ENCODE assay signal across 13 mouse cellular contexts in genomic region chr5:135966866-135967265, GRCm38 (mm10). TPM values are rescaled to one million over a fixed set of nuclear protein-coding genes. Genes with fewer than 3 reads are reported as not detected.
DNase-seq lines count a peak whose midpoint lies in the region; ATAC-seq and TF ChIP-seq lines count a peak whose summit lies in the region.
"Had no signal": no experiment of that assay in that cellular context is flagged by ENCODE, and none has a peak within 500 bp of the region (broad histone marks: within the 10 kb centered on the region; RNA-seq: fewer than 3 reads in every experiment).

No protein-coding gene starts in this region.

- H3K9ac ChIP-seq in heart, postnatal 0 days (replicated peaks; ENCODE audit: low read depth, low read length), result no peak overlapping the region
- H3K9ac ChIP-seq in heart, embryonic 12.5 days, result no peak overlapping the region
- H3K9ac ChIP-seq in lung, postnatal 0 days (replicated peaks; ENCODE audit: low read depth), result no peak overlapping the region
- H3K9ac ChIP-seq: liver, embryonic 15.5 days had no signal

- no peak for DNase-seq in heart, postnatal 0 days (ENCODE audit: low spot score)
- no peak for DNase-seq in lung, postnatal 0 days (ENCODE audit: low spot score)
- no peak for DNase-seq in lung, postnatal 4 days
- peak; percentile 71 for DNase-seq in ES-CJ7 (ENCODE audit: low read depth, low spot score)
- peak; percentile 69 for DNase-seq in naive thymus-derived CD4-positive, alpha-beta T cell, adult 2 months (ENCODE audit: low read depth)
- no peak for DNase-seq in right cerebral cortex, postnatal 4 days

- TF ChIP-seq CTCF in heart, postnatal 0 days (IDR thresholded peaks at IDR 0.05; ENCODE audit: low read depth), result peak; percentile 21; the same call in 1 of the 2 replicates
- peak; percentile 53 for TF ChIP-seq CTCF in lung, postnatal 0 days (IDR thresholded peaks at IDR 0.05)

- WGBS in heart, postnatal 0 days, result 57% methylated on average over 9 of the region's 9 CpGs
- 60% methylated on average over 9 of the region's 9 CpGs for WGBS in heart, embryonic 12.5 days
- 60% methylated on average over 9 of the region's 9 CpGs for WGBS in lung, postnatal 0 days

- TF ChIP-seq EP300 in heart, postnatal 0 days (IDR thresholded peaks at IDR 0.05; ENCODE audit: low read depth), result no peak
- TF ChIP-seq EP300 in lung, postnatal 0 days (IDR thresholded peaks at IDR 0.05), result no peak

- H3K36me3 ChIP-seq in heart, postnatal 0 days (replicated peaks; ENCODE audit: control insufficient read depth, insufficient read depth, low read length), result no peaks in the 10 kb centered on the region
- H3K36me3 ChIP-seq in heart, embryonic 12.5 days, result no peaks in the 10 kb centered on the region
- no peaks in the 10 kb centered on the region for H3K36me3 ChIP-seq in lung, postnatal 0 days (ENCODE audit: insufficient read depth, low read length)
- H3K36me3 ChIP-seq: liver, embryonic 15.5 days had no signal

- ATAC-seq in heart, postnatal 0 days (ENCODE audit: insufficient read depth, low read depth), result no peak
- no peak for ATAC-seq in heart, embryonic 12.5 days (ENCODE audit: insufficient number of reproducible peaks, low FRiP score)
- ATAC-seq in lung, postnatal 0 days, result no peak
- ATAC-seq in erythroid progenitor cell, adult 5-6 weeks (replicated peaks; ENCODE audit: low FRiP score, poor library complexity, severe bottlenecking), result no peak

- H3K27me3 ChIP-seq in heart, postnatal 0 days (ENCODE audit: control insufficient read depth, insufficient read depth, low read length), result no peaks in the 10 kb centered on the region
- H3K27me3 ChIP-seq in heart, embryonic 12.5 days (replicated peaks), result peaks cover 3% of the 10 kb centered on the region
- no peaks in the 10 kb centered on the region for H3K27me3 ChIP-seq in lung, postnatal 0 days (replicated peaks; ENCODE audit: insufficient read depth, low read length)

- H3K9me3 ChIP-seq in heart, postnatal 0 days (replicated peaks; ENCODE audit: control insufficient read depth, low read length), result no peaks in the 10 kb centered on the region
- H3K9me3 ChIP-seq in heart, embryonic 12.5 days (replicated peaks), result no peaks in the 10 kb centered on the region
- H3K9me3 ChIP-seq in lung, postnatal 0 days (ENCODE audit: low read length), result no peaks in the 10 kb centered on the region
- H3K9me3 ChIP-seq: liver, embryonic 15.5 days had no signal

- H3K4me2 ChIP-seq in heart, postnatal 0 days (ENCODE audit: low read depth, low read length), result no peak overlapping the region
- no peak overlapping the region for H3K4me2 ChIP-seq in heart, embryonic 12.5 days
- no peak overlapping the region for H3K4me2 ChIP-seq in lung, postnatal 0 days (replicated peaks; ENCODE audit: low read depth, low read length)
- H3K4me2 ChIP-seq: liver, embryonic 15.5 days had no signal

- peaks cover 16% of the 10 kb centered on the region for H3K4me1 ChIP-seq in heart, postnatal 0 days (ENCODE audit: control insufficient read depth, insufficient read depth)
- H3K4me1 ChIP-seq in heart, embryonic 12.5 days (replicated peaks), result peaks cover 12% of the 10 kb centered on the region
- H3K4me1 ChIP-seq in lung, postnatal 0 days (ENCODE audit: insufficient read depth, low read depth, low read length), result peaks cover 3% of the 10 kb centered on the region

- H3K4me3 ChIP-seq in heart, postnatal 0 days (ENCODE audit: low read depth, low read length), result no peak overlapping the region
- no peak overlapping the region for H3K4me3 ChIP-seq in heart, embryonic 12.5 days
- H3K4me3 ChIP-seq in lung, postnatal 0 days (ENCODE audit: low read depth, low read length), result no peak overlapping the region
- H3K4me3 ChIP-seq: liver, embryonic 15.5 days had no signal

- H3K27ac ChIP-seq in heart, postnatal 0 days (ENCODE audit: low read depth), result no peak overlapping the region
- no peak overlapping the region for H3K27ac ChIP-seq in heart, embryonic 12.5 days (ENCODE audit: poor library complexity, severe bottlenecking)
- no peak overlapping the region for H3K27ac ChIP-seq in lung, postnatal 0 days (ENCODE audit: low read length)
- H3K27ac ChIP-seq: liver, embryonic 15.5 days had no signal

RNA-seq across cellular contexts. Expression of gene Ssc4d, which starts 7.5 kb away (rescaled TPM):
- 1.3 and 3.6 TPM in 2 replicates for total RNA-seq in heart, postnatal 0 days (2014; rRNA removed; ENCODE audit: low replicate concordance)
- 0.55 and 0.56 TPM in 2 replicates for polyA plus RNA-seq in heart, postnatal 0 days (2015; fragmentation: Nextera tagmentation; extraction: Ambion mirVana)
- polyA plus RNA-seq in heart, embryonic 12.5 days (2016; fragmentation: Nextera tagmentation; extraction: Ambion mirVana), result 0.70 and 1.6 TPM in 2 replicates
- 1.8 and 2.5 TPM in 2 replicates for polyA plus RNA-seq in lung, postnatal 0 days (2015; fragmentation: Nextera tagmentation; extraction: Ambion mirVana)
- not detected in 2 replicates for total RNA-seq in erythroid progenitor cell, adult 5-6 weeks (2015; ENCODE audit: low replicate concordance)
- total RNA-seq in erythroid progenitor cell, adult 5-6 weeks (2017; ENCODE audit: low replicate concordance), result not detected in 2 replicates

RNA-seq across cellular contexts. Expression of gene Zp3, which starts 13.0 kb away (rescaled TPM):
- not detected in 2 replicates for total RNA-seq in heart, postnatal 0 days (2014; rRNA removed; ENCODE audit: low replicate concordance)
- 0.14 TPM in 1 of 2 replicates, not detected in the other for polyA plus RNA-seq in heart, postnatal 0 days (2015; fragmentation: Nextera tagmentation; extraction: Ambion mirVana)
- polyA plus RNA-seq in heart, embryonic 12.5 days (2016; fragmentation: Nextera tagmentation; extraction: Ambion mirVana), result 0.13 TPM in 1 of 2 replicates, not detected in the other
- 0.24 and 0.35 TPM in 2 replicates for polyA plus RNA-seq in lung, postnatal 0 days (2015; fragmentation: Nextera tagmentation; extraction: Ambion mirVana)
- not detected in 2 replicates for total RNA-seq in erythroid progenitor cell, adult 5-6 weeks (2015; ENCODE audit: low replicate concordance)
- total RNA-seq in erythroid progenitor cell, adult 5-6 weeks (2017; ENCODE audit: low replicate concordance), result not detected in 2 replicates
- total RNA-seq: gastrocnemius, adult 18-20 months; heart, postnatal 25 days had no signal
- polyA plus RNA-seq: large intestine, adult 2 months; liver, embryonic 15.5 days; stomach, embryonic 14.5 days had no signal

RNA-seq across cellular contexts. Expression of gene Dtx2, which starts 27.7 kb away (rescaled TPM):
- 27.4 and 28.6 TPM in 2 replicates for total RNA-seq in heart, postnatal 0 days (2014; rRNA removed; ENCODE audit: low replicate concordance)
- polyA plus RNA-seq in heart, postnatal 0 days (2015; fragmentation: Nextera tagmentation; extraction: Ambion mirVana), result 14.6 and 15.7 TPM in 2 replicates
- polyA plus RNA-seq in heart, embryonic 12.5 days (2016; fragmentation: Nextera tagmentation; extraction: Ambion mirVana), result 28.7 and 29.9 TPM in 2 replicates
- 18.9 and 21.6 TPM in 2 replicates for polyA plus RNA-seq in lung, postnatal 0 days (2015; fragmentation: Nextera tagmentation; extraction: Ambion mirVana)
- 1.8 and 3.8 TPM in 2 replicates for total RNA-seq in erythroid progenitor cell, adult 5-6 weeks (2015; ENCODE audit: low replicate concordance)
- 0.13 and 2.3 TPM in 2 replicates for total RNA-seq in erythroid progenitor cell, adult 5-6 weeks (2017; ENCODE audit: low replicate concordance)

RNA-seq across cellular contexts. Expression of gene Ywhag, which starts 32.5 kb away (rescaled TPM):
- total RNA-seq in heart, postnatal 0 days (2014; rRNA removed; ENCODE audit: low replicate concordance), result 47.3 and 67.2 TPM in 2 replicates
- polyA plus RNA-seq in heart, postnatal 0 days (2015; fragmentation: Nextera tagmentation; extraction: Ambion mirVana), result 137 and 149 TPM in 2 replicates
- 214 and 222 TPM in 2 replicates for polyA plus RNA-seq in heart, embryonic 12.5 days (2016; fragmentation: Nextera tagmentation; extraction: Ambion mirVana)
- polyA plus RNA-seq in lung, postnatal 0 days (2015; fragmentation: Nextera tagmentation; extraction: Ambion mirVana), result 75.5 and 87.5 TPM in 2 replicates
- 30.3 and 35.2 TPM in 2 replicates for total RNA-seq in erythroid progenitor cell, adult 5-6 weeks (2015; ENCODE audit: low replicate concordance)
- total RNA-seq in erythroid progenitor cell, adult 5-6 weeks (2017; ENCODE audit: low replicate concordance), result 11.6 and 12.2 TPM in 2 replicates

Comparison
In these comparisons a context has a peak if more than half of its experiments do, and no peak if none do; other contexts are left out.
1. DNase-seq: peak in ES-CJ7 (single experiment) and naive thymus-derived CD4-positive, alpha-beta T cell, adult 2 months (single experiment); none in heart, postnatal 0 days (single experiment), lung, postnatal 0 days (single experiment), lung, postnatal 4 days (0 of 2) and right cerebral cortex, postnatal 4 days (single experiment).